19 mouse cellular contexts compared by ENCODE assay signal in genomic region chr3:129997324-129997723, GRCm38 (mm10). TPM values are rescaled to one million over a fixed set of nuclear protein-coding genes. Genes with fewer than 3 reads are reported as not detected.
DNase-seq lines count a peak whose midpoint lies in the region; ATAC-seq and TF ChIP-seq lines count a peak whose summit lies in the region.
"Had no signal": no experiment of that assay in that cellular context is flagged by ENCODE, and none has a peak within 500 bp of the region (broad histone marks: within the 10 kb centered on the region; RNA-seq: fewer than 3 reads in every experiment).

No protein-coding gene starts in this region.

- TF ChIP-seq POLR2A in embryonic fibroblast, embryonic 13.5 days (IDR thresholded peaks at IDR 0.05; ENCODE audit: low read depth, low read length) = no peak

- H3K4me1 ChIP-seq in embryonic fibroblast, embryonic 13.5 days (ENCODE audit: control insufficient read depth, insufficient read depth, low read length) = peaks cover 9% of the 10 kb centered on the region
- H3K4me1 ChIP-seq: embryonic facial prominence, embryonic 10.5 days; embryonic facial prominence, embryonic 12.5 days; forebrain, embryonic 10.5 days; forebrain, embryonic 12.5 days had no signal

- CTCF ChIA-PET in Patski (lab: Charles Lee) = interaction anchor here (1.2 to 2.0 kb wide), 3 partner anchors 29 to 62 kb away, joined by 3 to 4 read pairs (median 3); no protein-coding TSS in a partner anchor

- H3K27me3 ChIP-seq in Patski = no peaks in the 10 kb centered on the region
- H3K27me3 ChIP-seq: embryonic facial prominence, embryonic 12.5 days; forebrain, embryonic 12.5 days had no signal

- H3K27ac ChIP-seq in embryonic fibroblast, embryonic 13.5 days (ENCODE audit: insufficient read depth, low read length) = peak overlapping the region; percentile 69
- H3K27ac ChIP-seq: embryonic facial prominence, embryonic 10.5 days; embryonic facial prominence, embryonic 12.5 days; forebrain, embryonic 10.5 days; forebrain, embryonic 12.5 days had no signal

- in situ Hi-C loops in Patski (cut with MboI; ENCODE audit: low pct_unique_long_range_greater_than_20kb) = no loop called here

- TF ChIP-seq CTCF in Patski (IDR thresholded peaks at IDR 0.05) = no peak
- no peak for TF ChIP-seq CTCF in embryonic fibroblast, embryonic 13.5 days (IDR thresholded peaks at IDR 0.05; ENCODE audit: borderline replicate concordance, insufficient read depth, low read length)

- POLR2A ChIA-PET in Patski (lab: Charles Lee) = interaction anchor here (0.6 to 1.0 kb wide), 2 partner anchors 13 to 63 kb away, joined by 3 read pairs; no protein-coding TSS in a partner anchor

- DNase-seq in frontal cortex, postnatal 10 days (ENCODE audit: low spot score in 2 of 2) = no peak
- DNase-seq in Patski (ENCODE audit: low read depth, low spot score) = peak; percentile 50
- DNase-seq in retina, embryonic 14.5 days (ENCODE audit: low spot score) = no peak
- DNase-seq in right cerebral cortex, postnatal 4 days = no peak
- DNase-seq: adrenal gland, postnatal 25 days; cerebellum, adult 11-12 months; cerebellum, adult 2 months; cerebellum, adult 9-10 months; cerebellum, postnatal 10 days; cerebellum, postnatal 25 days had no signal

- H3K4me3 ChIP-seq in embryonic fibroblast, embryonic 13.5 days (ENCODE audit: insufficient read depth, low read length) = no peak overlapping the region
- H3K4me3 ChIP-seq: embryonic facial prominence, embryonic 10.5 days; embryonic facial prominence, embryonic 12.5 days; erythroblast, embryonic 14.5 days; forebrain, embryonic 10.5 days; forebrain, embryonic 12.5 days had no signal

- ATAC-seq in frontal cortex, adult (ENCODE audit: low TSS enrichment) = peak; percentile 72
- peak; percentile 35 for ATAC-seq in Patski
- ATAC-seq: forebrain, embryonic 14.5 days; forebrain, embryonic 16.5 days had no signal

RNA-seq across cellular contexts. Expression of gene Mcub, which starts 27.3 kb away (rescaled TPM):
- 12.4 TPM for polyA plus RNA-seq in Patski (2021)
- polyA plus RNA-seq in embryonic fibroblast, embryonic 13.5 days (2011; ENCODE audit: insufficient read length, low read depth, missing spikeins) = 33.7 and 55.3 TPM in 2 replicates
